Mouse (Mus musculus) limb, embryonic 10.5 days (tissue): ENCODE measurements at regions not wholly inside any gene's neighbourhood (a gene's known extent, or its start where the extent isn't known, plus 50 kb on each side); places are given as distances from the start of the nearest gene placed in this dataset.

Experiments
- DNase-seq: peaks from one replicate; pipeline ENCODE4 v3.0.0-alpha.2; 2017; ENCODE audit warnings: low spot score
- H3K27ac ChIP-seq: fragments of 300-500 bp; sonication (generic); 2 replicates; pipeline ENCODE4 v1.5.1; 2016; ENCODE audit warnings: mild to moderate bottlenecking
- H3K27me3 ChIP-seq: fragments of 300-500 bp; sonication (generic); 2 replicates; pipeline ENCODE4 v1.6.1; 2016; ENCODE audit warnings: low read depth, mild to moderate bottlenecking; ENCODE audit not compliant: poor library complexity, severe bottlenecking
- H3K36me3 ChIP-seq: fragments of 300-500 bp; sonication (generic); 2 replicates; pipeline ENCODE4 v1.6.1; 2016; ENCODE audit warnings: mild to moderate bottlenecking, moderate library complexity
- H3K4me1 ChIP-seq: fragments of 300-500 bp; sonication (generic); 2 replicates; pipeline ENCODE4 v1.6.1; 2016
- H3K4me3 ChIP-seq: fragments of 300-500 bp; sonication (generic); 2 replicates; pipeline ENCODE4 v1.5.1; 2016; ENCODE audit warnings: mild to moderate bottlenecking, moderate library complexity
- H3K9me3 ChIP-seq: fragments of 300-500 bp; sonication (generic); replicated peaks from 2 replicates; pipeline ENCODE4 v1.6.1; 2016; ENCODE audit warnings: mild to moderate bottlenecking
- WGBS: fragments of 180-500 bp; shearing (Covaris S2); methylation state at CpG from one replicate; pipeline ENCODE4 v1.1.7; 2016; 5-methylcytosine and 5-hydroxymethylcytosine counted together

DNA sequence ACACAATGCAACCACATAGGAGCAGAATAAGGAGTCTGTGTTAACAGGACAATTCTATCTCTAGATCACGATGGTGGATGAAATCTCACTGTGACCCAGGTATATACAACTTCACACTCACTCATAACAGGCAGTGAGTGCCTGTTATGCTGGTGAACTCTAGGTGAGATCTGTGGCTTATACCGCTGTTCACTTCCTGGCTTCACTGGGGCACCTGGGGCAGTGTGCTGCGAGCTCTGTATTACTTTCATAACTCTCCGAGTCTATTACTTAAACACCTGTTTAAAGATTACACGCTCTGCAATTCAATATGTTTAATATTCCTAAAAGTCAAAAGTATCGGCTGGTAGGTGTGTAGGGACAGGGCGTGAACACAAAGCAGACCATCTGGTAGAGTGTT is 55.0 kb upstream of the Tanc1 start:
- WGBS, result 91% methylated on average over 7 of the region's 7 CpGs
- H3K4me1 ChIP-seq, result peaks cover 25% of the 10 kb centered on the region

DNA sequence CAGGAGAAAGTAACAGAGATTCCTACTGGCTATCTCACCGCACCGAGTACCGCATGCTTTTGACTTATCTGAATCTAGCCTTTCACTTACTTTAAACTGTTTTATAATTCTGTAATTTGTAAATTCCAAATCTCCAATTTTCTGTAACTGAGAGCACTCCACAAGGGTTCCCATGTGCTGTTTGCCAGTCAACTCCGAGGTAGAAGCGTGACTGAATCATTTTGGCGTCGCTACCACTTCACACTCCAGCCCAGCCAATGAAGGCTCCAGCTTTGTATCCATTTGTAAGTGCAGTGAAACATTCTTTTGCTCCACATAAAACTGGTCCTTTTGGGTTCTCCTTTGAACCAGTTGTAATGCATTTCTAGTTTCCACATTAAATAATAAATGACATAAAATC is 51.4 kb upstream of the Tanc1 start:
- WGBS, result 76% methylated on average over 7 of the region's 7 CpGs
- no peaks in the 10 kb centered on the region for H3K36me3 ChIP-seq
- no peak for DNase-seq
- H3K27ac ChIP-seq, result peak overlapping the region; percentile 66
- no peak overlapping the region for H3K4me3 ChIP-seq
- 0 out of 2 replicates have a peak, but pooled peaks cover 2% of the 10 kb centered on the region for H3K9me3 ChIP-seq
- H3K27me3 ChIP-seq, result no peaks in the 10 kb centered on the region
- peaks cover 45% of the 10 kb centered on the region for H3K4me1 ChIP-seq

More for the DNA sequence above, 55.0 kb upstream of the Tanc1 start:
- no peak for DNase-seq
- no peaks in the 10 kb centered on the region for H3K9me3 ChIP-seq
- H3K27me3 ChIP-seq, result no peaks in the 10 kb centered on the region
- no peaks in the 10 kb centered on the region for H3K36me3 ChIP-seq
- H3K27ac ChIP-seq, result peak overlapping the region; percentile 21; the same call in 1 of the 2 replicates
- no peak overlapping the region for H3K4me3 ChIP-seq
